Comparison of ENCODE assay signal across 16 mouse cellular contexts in the genomic region with DNA sequence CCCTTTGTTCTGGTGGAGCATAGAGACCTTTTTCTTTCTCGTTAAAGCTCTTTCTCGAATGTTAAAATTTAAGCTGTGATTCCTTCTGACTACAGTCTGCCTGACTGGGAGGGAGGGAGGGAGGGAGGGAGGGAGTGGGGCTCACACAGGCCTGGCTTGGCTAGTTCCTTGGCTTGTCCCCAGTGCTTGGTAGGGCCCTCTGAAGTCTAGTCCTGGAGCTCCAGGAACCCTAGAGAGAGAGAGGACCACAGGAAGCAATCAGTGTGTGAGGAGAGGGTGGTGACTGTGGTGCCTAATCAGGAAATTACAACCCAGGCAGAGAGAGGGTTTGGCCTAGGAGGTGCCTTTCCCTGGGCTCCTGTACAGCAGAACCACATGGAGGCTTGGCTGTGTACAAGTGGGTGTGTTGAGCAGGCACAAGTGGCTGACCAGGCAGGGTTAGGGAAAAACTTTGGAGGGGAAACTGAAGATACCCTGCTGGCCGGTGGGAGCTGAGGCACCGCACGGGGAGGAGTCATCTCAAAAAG. TPM values are rescaled to one million over a fixed set of nuclear protein-coding genes. Genes with fewer than 3 reads are reported as not detected.
"Had no signal": no experiment of that assay in that cellular context is flagged by ENCODE, and none has a peak within 500 bp of the region (broad histone marks: within the 10 kb centered on the region; RNA-seq: fewer than 3 reads in every experiment).

No protein-coding gene starts in this region.

- H3K36me3 ChIP-seq: liver, embryonic 15.5 days; midbrain, embryonic 10.5 days; neural tube, embryonic 15.5 days had no signal

- H3K4me2 ChIP-seq: liver, embryonic 11.5 days; liver, embryonic 15.5 days; neural tube, embryonic 15.5 days had no signal

- H3K4me3 ChIP-seq: layer of hippocampus, adult 2 months; liver, embryonic 15.5 days; midbrain, embryonic 10.5 days; myocyte; neural tube, embryonic 15.5 days had no signal

- ATAC-seq: lung, postnatal 0 days had no signal

- H3K9me3 ChIP-seq: liver, embryonic 15.5 days; midbrain, embryonic 10.5 days; neural tube, embryonic 15.5 days had no signal

- H3K9ac ChIP-seq: liver, embryonic 15.5 days; neural tube, embryonic 15.5 days had no signal

- H3K4me1 ChIP-seq: liver, embryonic 15.5 days; midbrain, embryonic 10.5 days; neural tube, embryonic 15.5 days had no signal

- H3K27ac ChIP-seq: kidney, postnatal 0 days; layer of hippocampus, adult 2 months; liver, embryonic 15.5 days; midbrain, embryonic 10.5 days; neural tube, embryonic 15.5 days had no signal

- DNase-seq: kidney, adult 11 months; kidney, adult 9 months; kidney, postnatal 36 days; left cerebral cortex, postnatal 4 days; lung, adult 2 months; lung, postnatal 36 days; midbrain, embryonic 14.5 days had no signal

RNA-seq across cellular contexts. Expression of a gene that starts 22.4 kb away (rescaled TPM):
- polyA plus RNA-seq: lung, postnatal 0 days; myocyte; neural tube, embryonic 15.5 days had no signal

RNA-seq across cellular contexts. Expression of a gene that starts 29.2 kb away (rescaled TPM):
- polyA plus RNA-seq: liver, embryonic 11.5 days; liver, embryonic 15.5 days; midbrain, embryonic 10.5 days; midbrain, embryonic 14.5 days; neural tube, embryonic 11.5 days had no signal
